Mouse (Mus musculus): ENCODE measurements at regions not wholly inside any gene's neighbourhood (a gene's known extent, or its start where the extent isn't known, plus 50 kb on each side); places are given as distances from the start of the nearest gene placed in this dataset.
A peak's percentile ranks its signal among the peaks of the same experiment; 100 is the strongest.

GRCm38 (mm10) chr6:108606231-108606630 lies 54.2 kb upstream of the Bhlhe40 start:
- TF ChIP-seq CTCF (IDR thresholded peaks at IDR 0.05; ENCODE audit: borderline replicate concordance, extremely low read depth, insufficient read depth, insufficient read length) (no peak), POLR2A (IDR thresholded peaks at IDR 0.05; ENCODE audit: borderline replicate concordance, extremely low read depth, insufficient read depth, insufficient read length, poor library complexity, severe bottlenecking) (no peak)
- peak; percentile 35 for DNase-seq (ENCODE audit: low read depth)

- TF ChIP-seq CTCF (IDR thresholded peaks at IDR 0.05; ENCODE audit: borderline replicate concordance, extremely low read depth, insufficient read depth, insufficient read length) (no peak), POLR2A (IDR thresholded peaks at IDR 0.05; ENCODE audit: borderline replicate concordance, extremely low read depth, insufficient read depth, insufficient read length, poor library complexity, severe bottlenecking) (no peak)
- peak; percentile 3 for DNase-seq (ENCODE audit: low read depth)
These were observed 52.1 kb upstream of the Bhlhe40 start for GRCm38 (mm10) chr6:108608308-108608707.
